Mouse (Mus musculus) mouse trophoblast stem cell (cell line): ENCODE measurements around the gene H1fnt.

ENCODE experiments used
- in situ Hi-C, 2 experiments: fragments of 300-500 bp; cut with MseI, MboI; formaldehyde crosslinking; loops; 2 replicates in 1 of 2; 3 replicates in 1 of 2; pipeline ENCODE4 v1.15.1; 2025

Gene H1fnt

GRCm38 (mm10) chr15:98257193-98257592 lies at the start of gene H1fnt:
H1fnt (minus strand) TSS chr15:98257293.
- in situ Hi-C loops = no loop called here

DNA sequence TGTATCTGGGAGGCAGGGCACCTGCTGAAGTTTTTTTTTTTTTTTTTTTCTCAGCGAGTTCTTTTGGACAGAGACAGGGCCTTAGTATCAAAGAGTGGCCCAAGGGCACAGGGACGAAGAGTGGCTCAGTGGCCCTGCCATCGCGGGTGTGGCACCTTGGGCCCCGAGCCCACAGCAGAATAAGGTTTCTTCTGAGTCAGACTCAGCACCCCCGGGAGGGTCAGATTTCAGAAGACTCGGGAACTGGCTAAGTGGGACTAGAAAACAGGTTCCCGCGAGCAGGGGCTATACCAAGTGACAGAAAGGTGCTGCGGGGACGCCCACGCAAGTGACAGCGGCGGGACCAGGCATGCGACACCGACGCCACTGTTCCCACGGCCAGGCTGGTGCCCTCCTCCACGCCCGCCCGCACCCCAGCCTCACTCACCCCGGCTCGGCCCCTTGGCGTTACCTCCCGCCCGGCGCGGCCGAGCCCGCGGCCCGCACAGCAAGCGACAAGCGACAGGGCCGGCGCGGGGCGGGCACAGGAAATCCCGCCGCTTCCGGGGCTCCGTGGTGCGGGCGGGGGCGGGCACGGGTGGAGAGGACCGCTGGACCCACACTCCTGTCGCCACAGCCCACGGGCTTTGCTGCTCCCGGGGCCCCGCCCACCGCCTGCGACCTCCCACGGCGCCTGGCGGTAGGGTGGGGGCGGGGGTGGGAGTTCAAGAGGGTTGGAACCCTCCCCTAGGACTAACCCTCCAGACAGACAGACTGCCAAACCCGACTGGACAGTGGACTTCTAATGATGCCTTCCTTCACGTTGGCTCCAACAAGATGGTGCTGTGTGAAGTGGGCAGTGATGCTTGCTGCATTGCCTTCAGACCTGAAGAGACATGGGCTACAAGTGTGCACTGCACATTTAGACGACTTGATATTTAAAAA lies 38.8 kb upstream of the H1fnt start, which contains the start of gene Zfp641:
TSS of gene Zfp641 (minus strand) at position 534 of the 924 bp plus-strand sequence.
- in situ Hi-C loops = no loop called here

GRCm38 (mm10) chr15:98293651-98294050 lies 36.6 kb upstream of the H1fnt start:
- in situ Hi-C loops = no loop called here

DNA sequence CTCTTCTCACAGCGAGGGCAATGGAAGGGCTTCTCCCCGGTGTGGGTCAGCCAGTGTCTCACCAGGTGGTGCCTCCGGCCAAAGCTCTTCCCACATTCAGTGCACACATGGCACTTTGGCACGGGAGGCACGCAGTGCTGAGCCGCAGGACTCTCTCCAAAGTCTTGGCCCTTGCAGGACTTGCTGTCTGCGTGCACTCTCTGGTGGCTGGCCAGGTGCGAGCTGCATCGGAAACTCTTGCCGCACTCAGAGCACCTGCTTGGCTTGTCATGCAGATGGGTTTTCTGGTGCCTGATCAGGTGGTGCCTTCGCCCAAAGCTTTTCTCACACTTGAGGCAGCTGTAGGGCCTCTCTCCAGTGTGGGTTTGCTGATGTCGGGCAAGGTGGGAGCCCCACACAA lies 31.5 kb upstream of the H1fnt start:
- in situ Hi-C loops = no loop called here

DNA sequence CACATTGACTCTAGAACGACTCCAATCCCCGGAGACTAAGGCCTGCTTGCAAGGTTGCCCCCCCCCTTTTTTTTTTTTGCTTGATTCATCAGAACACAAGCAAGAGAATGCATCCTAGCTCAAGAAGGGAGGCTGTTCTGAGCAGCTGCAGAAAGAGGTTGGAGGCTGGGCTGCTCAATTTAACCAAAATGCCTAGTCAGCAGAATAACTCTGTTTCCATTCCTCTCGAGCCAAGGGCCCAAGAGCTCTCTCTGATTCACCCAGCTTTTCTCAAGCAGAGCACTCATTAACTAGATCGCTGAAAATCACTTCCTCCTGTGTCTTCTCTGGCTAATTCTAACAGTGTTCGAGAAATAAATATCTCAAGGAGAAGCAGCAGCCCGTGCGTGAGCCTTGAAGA lies 29.3 kb upstream of the H1fnt start:
- in situ Hi-C loops = no loop called here

DNA sequence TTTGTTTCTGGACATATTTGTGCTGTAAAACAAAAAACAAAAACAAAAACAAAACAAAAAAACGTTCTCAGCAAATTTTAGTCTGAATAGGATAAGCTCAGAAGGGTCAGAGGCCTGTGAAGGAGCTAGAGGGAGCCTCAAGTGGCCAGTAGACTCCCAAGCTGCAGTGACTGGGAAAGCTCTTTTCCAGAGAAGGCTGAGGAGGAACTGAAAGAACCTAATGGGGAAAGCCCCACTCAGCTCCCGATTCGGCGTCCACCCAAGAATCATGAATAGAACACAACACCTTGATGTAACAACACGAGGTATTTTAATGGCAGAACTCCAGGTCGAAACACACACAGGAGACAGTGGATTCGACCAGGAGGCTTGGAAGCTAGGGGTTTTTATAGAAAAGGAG lies 683 bp upstream of the H1fnt start:
- in situ Hi-C loops = no loop called here

- in situ Hi-C loops = no loop called here
These were observed 822 bp downstream of the H1fnt start for GRCm38 (mm10) chr15:98256271-98256670.

DNA sequence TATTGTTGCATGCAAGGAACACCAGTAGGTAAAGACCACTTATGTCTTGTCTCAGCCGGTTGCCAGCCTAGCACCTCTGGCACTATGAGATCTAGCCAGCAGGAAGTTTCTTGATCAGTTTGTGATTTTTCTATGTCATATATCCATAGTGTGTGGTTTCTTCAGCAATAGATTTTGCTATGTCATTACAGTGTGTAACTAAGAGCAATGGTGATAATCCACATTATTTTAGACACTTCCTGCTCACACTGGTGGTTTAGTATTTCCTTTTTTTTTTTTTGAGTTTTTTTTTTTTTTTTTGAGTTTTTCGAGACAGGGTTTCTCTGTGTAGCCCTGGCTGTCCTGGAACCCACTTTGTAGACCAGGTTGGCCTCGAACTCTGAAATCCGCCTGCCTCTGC lies 21.7 kb downstream of the H1fnt start:
- in situ Hi-C loops = no loop called here

DNA sequence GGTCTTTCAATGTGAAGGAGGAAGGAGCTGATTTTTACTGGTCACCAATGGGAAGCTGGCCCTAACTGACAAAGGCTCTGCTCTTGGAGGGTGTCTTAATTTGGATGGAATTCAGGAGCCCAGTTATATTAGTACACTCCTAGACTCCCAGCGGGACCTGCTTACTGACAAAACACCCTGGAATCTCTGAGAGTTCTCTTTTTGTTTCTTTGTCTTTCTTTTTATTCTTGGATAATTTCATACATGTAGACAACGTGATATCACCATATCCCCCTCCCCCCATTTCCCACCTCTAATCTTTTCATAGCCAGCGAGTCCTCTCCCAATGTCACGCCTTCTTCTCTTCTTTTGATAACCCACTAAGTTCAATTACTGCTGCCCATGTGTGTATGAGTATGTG lies 22.7 kb downstream of the H1fnt start, which contains the start of gene Olfr286:
TSS of gene Olfr286 (minus strand) at position 101 of the 400 bp plus-strand sequence.
- in situ Hi-C loops = no loop called here

- in situ Hi-C loops = no loop called here
These were observed 31.0 kb downstream of the H1fnt start for GRCm38 (mm10) chr15:98226096-98226495.

DNA sequence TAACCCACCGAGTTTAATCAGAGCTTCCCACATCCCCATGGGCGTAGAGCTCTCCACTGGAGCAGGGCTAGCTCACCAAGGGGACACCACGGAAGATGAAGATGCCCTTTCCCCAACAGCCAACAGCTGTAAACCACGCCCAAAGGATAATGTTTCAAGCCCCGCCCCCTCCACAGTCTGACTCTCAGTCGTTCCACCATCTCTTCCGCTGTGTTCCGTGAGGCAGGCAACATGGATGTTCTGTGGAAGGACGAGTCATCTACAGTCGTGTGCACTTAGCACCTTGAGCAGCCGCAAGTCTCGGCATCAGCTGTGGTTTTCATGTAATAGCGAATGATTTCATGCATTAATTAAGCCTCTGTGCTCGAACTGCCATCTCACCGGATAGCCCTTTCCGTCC lies 31.5 kb downstream of the H1fnt start:
- in situ Hi-C loops = no loop called here

GRCm38 (mm10) chr15:98222377-98222776 lies 34.7 kb downstream of the H1fnt start:
- in situ Hi-C loops = no loop called here

- in situ Hi-C loops = no loop called here
These were observed 36.2 kb downstream of the H1fnt start, which contains the start of the genes Gm44579 and Olfr287 for GRCm38 (mm10) chr15:98220877-98221276. Gm44579 (minus strand) TSS chr15:98220977. Olfr287 (minus strand) TSS chr15:98221056.

- in situ Hi-C loops = no loop called here
These were observed 43.0 kb downstream of the H1fnt start for GRCm38 (mm10) chr15:98214130-98214529.

GRCm38 (mm10) chr15:98213336-98213870 lies 43.7 kb downstream of the H1fnt start:
- in situ Hi-C loops = no loop called here

GRCm38 (mm10) chr15:98209676-98210075 lies 47.4 kb downstream of the H1fnt start:
- in situ Hi-C loops = no loop called here
